ENCODE assay signal across 9 mouse cellular contexts in genomic region chr8:34484551-34485335, GRCm38 (mm10).
DNase-seq lines count a peak whose midpoint lies in the region; ATAC-seq and TF ChIP-seq lines count a peak whose summit lies in the region.
"Had no signal": no experiment of that assay in that cellular context is flagged by ENCODE, and none has a peak within 500 bp of the region (broad histone marks: within the 10 kb centered on the region; RNA-seq: fewer than 3 reads in every experiment).

No protein-coding gene starts in this region.

- H3K9ac ChIP-seq in ES-E14 (ENCODE audit: insufficient read depth, low read depth, low read length, poor library complexity, severe bottlenecking), result no peak overlapping the region
- H3K9ac ChIP-seq: liver, embryonic 15.5 days had no signal

- peak; percentile 73 for ATAC-seq in megakaryocyte, adult 5-6 weeks (ENCODE audit: poor library complexity, severe bottlenecking)

- DNase-seq in left cerebral cortex, adult 11 months (ENCODE audit: low spot score), result peak; percentile 62
- DNase-seq in left cerebral cortex, adult 8-10 months (ENCODE audit: low spot score in 2 of 2), result no peak
- DNase-seq in ES-E14 (ENCODE audit: low read depth, low spot score), result peak; percentile 46
- DNase-seq in cerebellum, adult 8-10 months, result peak; percentile 66
- DNase-seq in heart, postnatal 10 days, result peak; percentile 68 to 85
- DNase-seq in kidney, postnatal 4 days, result peak; percentile 38 to 55
- peak; percentile 87 for DNase-seq in thymus, postnatal 0 days (ENCODE audit: low spot score)

- no peaks in the 10 kb centered on the region for H3K4me1 ChIP-seq in ES-E14 (ENCODE audit: control insufficient read depth in 2 of 2, insufficient read depth in 2 of 2, low read length in 2 of 2, poor library complexity in 1 of 2)
- H3K4me1 ChIP-seq: liver, embryonic 15.5 days had no signal

- H3K4me3 ChIP-seq in ES-E14 (ENCODE audit: insufficient read depth in 1 of 2, low read depth in 1 of 2, low read length in 2 of 2, poor library complexity in 1 of 2, severe bottlenecking in 1 of 2), result no peak overlapping the region
- H3K4me3 ChIP-seq: liver, embryonic 15.5 days had no signal

- intact Hi-C loops in heart, postnatal 10 days (cut with DNase I), result loop anchor here (1.0 to 5.0 kb wide), 4 partner anchors 282 to 332 kb away; no protein-coding TSS in a partner anchor

- in situ Hi-C loops in ES-E14 (cut with MboI; ENCODE audit: low sequenced_read_pairs in 2 of 2, unreplicated experiment in 2 of 2), result loop anchor here (5.0 to 10.0 kb wide), 2 partner anchors 328 to 330 kb away; no protein-coding TSS in a partner anchor

- H3K9me3 ChIP-seq in ES-E14 (ENCODE audit: control insufficient read depth, insufficient read depth, low read depth, low read length), result no peaks in the 10 kb centered on the region
- H3K9me3 ChIP-seq: liver, embryonic 15.5 days had no signal

- H3K36me3 ChIP-seq in ES-E14 (ENCODE audit: control insufficient read depth, insufficient read depth, low read length, poor library complexity, severe bottlenecking), result no peaks in the 10 kb centered on the region
- H3K36me3 ChIP-seq: liver, embryonic 15.5 days had no signal

- H3K27ac ChIP-seq in ES-E14 (ENCODE audit: insufficient read depth, low read depth, low read length, poor library complexity, severe bottlenecking), result no peak overlapping the region
- H3K27ac ChIP-seq: liver, embryonic 15.5 days had no signal

TF ChIP-seq in ES-E14, 5 proteins besides CTCF, POLR2A, EP300 and RAD21:
- TF ChIP-seq ZNF384 (IDR thresholded peaks at IDR 0.05; ENCODE audit: low read depth, low read length), result no peak
- peak; percentile 65; the same call in 1 of the 2 replicates for TF ChIP-seq ZC3H11A (IDR thresholded peaks at IDR 0.05; ENCODE audit: borderline replicate concordance, low read depth, low read length)
- no peak for TF ChIP-seq HCFC1 (IDR thresholded peaks at IDR 0.05; ENCODE audit: borderline replicate concordance, insufficient read depth, low read length)
- no peak for TF ChIP-seq CHD2 (IDR thresholded peaks at IDR 0.05; ENCODE audit: low read depth, low read length)
- no peak for TF ChIP-seq MAFK (IDR thresholded peaks at IDR 0.05; ENCODE audit: insufficient read depth, low read depth, low read length)

Comparison
In these comparisons a context has a peak if more than half of its experiments do, and no peak if none do; other contexts are left out.
1. DNase-seq: peak in left cerebral cortex, adult 11 months (single experiment), ES-E14 (single experiment), cerebellum, adult 8-10 months (single experiment), heart, postnatal 10 days (2 of 2), kidney, postnatal 4 days (2 of 2) and thymus, postnatal 0 days (single experiment); none in left cerebral cortex, adult 8-10 months (0 of 2).